11 mouse cellular contexts compared by ENCODE assay signal in the genomic region with DNA sequence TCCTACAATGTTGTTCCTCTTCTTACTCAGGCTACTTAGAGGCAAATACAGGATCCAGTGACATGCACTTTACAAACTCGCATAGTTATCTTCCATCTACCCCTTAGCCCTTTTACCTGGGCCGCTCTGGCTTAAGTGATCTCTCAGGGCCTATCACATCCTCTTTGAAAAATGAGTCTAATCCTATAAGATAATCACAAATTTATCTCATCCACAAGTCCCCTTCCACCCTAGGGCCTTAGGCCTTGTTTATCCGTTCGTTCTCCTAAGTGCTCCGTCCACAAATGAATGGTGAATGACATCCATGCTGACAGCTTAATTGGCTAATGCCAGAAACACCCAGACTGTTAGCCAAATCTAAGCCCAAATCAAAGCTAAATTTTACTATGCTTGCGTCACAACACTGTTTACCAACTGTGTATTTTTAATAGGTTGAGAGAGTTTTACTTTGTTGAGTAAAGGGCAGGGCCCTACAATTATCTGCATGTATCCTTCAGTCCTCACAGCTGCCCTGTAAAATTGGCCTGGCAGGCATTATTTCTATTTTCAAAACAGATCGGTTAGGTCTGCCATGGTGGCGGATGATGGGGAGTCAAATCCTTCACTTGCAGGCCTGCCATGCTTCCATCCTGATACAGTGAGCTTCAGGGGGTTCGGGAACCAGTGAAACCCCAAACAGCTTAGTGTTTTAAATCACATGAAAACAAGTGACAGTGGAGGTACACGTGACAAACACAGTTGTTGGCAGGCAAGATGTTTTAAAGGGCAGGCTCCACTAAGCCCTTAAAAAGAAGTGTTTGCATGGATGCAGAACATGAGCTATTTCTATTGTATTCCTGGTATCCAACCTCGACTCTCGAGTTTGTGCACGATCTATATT. TPM values are rescaled to one million over a fixed set of nuclear protein-coding genes. Genes with fewer than 3 reads are reported as not detected.
A peak's percentile ranks its signal among the peaks of the same experiment; 100 is the strongest.
DNase-seq lines count a peak whose midpoint lies in the region; ATAC-seq and TF ChIP-seq lines count a peak whose summit lies in the region.
"Had no signal": no experiment of that assay in that cellular context is flagged by ENCODE, and none has a peak within 500 bp of the region (broad histone marks: within the 10 kb centered on the region; RNA-seq: fewer than 3 reads in every experiment).

No protein-coding gene starts in this region.

- H3K9me3 ChIP-seq in intestine, embryonic 14.5 days (ENCODE audit: control insufficient read depth, low read length) = no peaks in the 10 kb centered on the region
- no peaks in the 10 kb centered on the region for H3K9me3 ChIP-seq in neural tube, embryonic 14.5 days (ENCODE audit: control insufficient read depth, low read length)
- H3K9me3 ChIP-seq: liver, embryonic 15.5 days had no signal

- no peak for ATAC-seq in intestine, embryonic 14.5 days (replicated peaks; ENCODE audit: low FRiP score, low TSS enrichment, low read depth)
- ATAC-seq in neural tube, embryonic 14.5 days (ENCODE audit: low read depth) = no peak
- ATAC-seq in granulocyte monocyte progenitor cell, adult 5-6 weeks (replicated peaks; ENCODE audit: poor library complexity, severe bottlenecking) = no peak

- no peak for TF ChIP-seq POLR2A in lung, adult 2 months (IDR thresholded peaks at IDR 0.05; ENCODE audit: borderline replicate concordance, extremely low read depth, low read depth, low read length)

- TF ChIP-seq CTCF in lung, adult 2 months (IDR thresholded peaks at IDR 0.05; ENCODE audit: insufficient read depth, low read length) = no peak

- H3K4me3 ChIP-seq in lung, adult 2 months (replicated peaks; ENCODE audit: extremely low read depth, low read depth, low read length) = peak overlapping the region; percentile 97
- peak overlapping the region; percentile 82 for H3K4me3 ChIP-seq in intestine, embryonic 14.5 days (ENCODE audit: low read depth, low read length)
- H3K4me3 ChIP-seq in neural tube, embryonic 14.5 days (ENCODE audit: low read depth, low read length) = peak overlapping the region; percentile 75; the same call in 1 of the 2 replicates

- 55% methylated on average over 13 of the region's 13 CpGs for WGBS in lung, adult 2 months
- 71% methylated on average over 13 of the region's 13 CpGs for WGBS in intestine, embryonic 14.5 days
- WGBS in neural tube, embryonic 14.5 days = 71% methylated on average over 13 of the region's 13 CpGs

- no peaks in the 10 kb centered on the region for H3K36me3 ChIP-seq in intestine, embryonic 14.5 days (ENCODE audit: control insufficient read depth, insufficient read depth, low read length)
- H3K36me3 ChIP-seq in neural tube, embryonic 14.5 days (ENCODE audit: control insufficient read depth, insufficient read depth, low read length) = no peaks in the 10 kb centered on the region
- H3K36me3 ChIP-seq: liver, embryonic 15.5 days had no signal

- H3K9ac ChIP-seq in intestine, embryonic 14.5 days (ENCODE audit: low read length) = no peak overlapping the region; the same call in 1 of the 2 replicates
- H3K9ac ChIP-seq in neural tube, embryonic 14.5 days (replicated peaks; ENCODE audit: low read depth, low read length) = no peak overlapping the region
- H3K9ac ChIP-seq: liver, embryonic 15.5 days had no signal

- no peaks in the 10 kb centered on the region for H3K27me3 ChIP-seq in intestine, embryonic 14.5 days (replicated peaks; ENCODE audit: control insufficient read depth, insufficient read depth, low read length)
- H3K27me3 ChIP-seq in neural tube, embryonic 14.5 days (ENCODE audit: control insufficient read depth, insufficient read depth, low read length) = no peaks in the 10 kb centered on the region

- peak; percentile 11 for DNase-seq in cerebellum, adult 11-12 months
- no peak for DNase-seq in cerebellum, adult 8-10 months
- peak; percentile 30 for DNase-seq in lung, adult 2 months
- DNase-seq in lung, postnatal 25 days (ENCODE audit: low spot score) = no peak
- no peak for DNase-seq in intestine, embryonic 14.5 days (ENCODE audit: low spot score)
- no peak for DNase-seq in c-Kit-positive CD71-positive TER-119-positive erythroid progenitor cells, embryonic 14.5 days (ENCODE audit: low spot score)

- H3K4me2 ChIP-seq in intestine, embryonic 14.5 days (ENCODE audit: low read length) = peak overlapping the region; percentile 69
- H3K4me2 ChIP-seq in neural tube, embryonic 14.5 days (ENCODE audit: low read depth, low read length) = peak overlapping the region; percentile 83

- H3K4me1 ChIP-seq in lung, adult 2 months (ENCODE audit: control insufficient read depth, insufficient read depth, low read length) = peaks cover 7% of the 10 kb centered on the region
- H3K4me1 ChIP-seq in intestine, embryonic 14.5 days (replicated peaks; ENCODE audit: control insufficient read depth, insufficient read depth, low read length) = peaks cover 4% of the 10 kb centered on the region
- H3K4me1 ChIP-seq in neural tube, embryonic 14.5 days (ENCODE audit: control insufficient read depth, insufficient read depth, low read length) = peaks cover 3% of the 10 kb centered on the region; the same call in 1 of the 2 replicates

- no peak overlapping the region for H3K27ac ChIP-seq in intestine, embryonic 14.5 days (ENCODE audit: low read depth)
- H3K27ac ChIP-seq in neural tube, embryonic 14.5 days (ENCODE audit: low read depth, low read length) = no peak overlapping the region
- H3K27ac ChIP-seq: liver, embryonic 15.5 days had no signal

RNA-seq across cellular contexts. Expression of a gene that starts 1.7 kb away (rescaled TPM):
- 73.3 and 92.1 TPM in 2 replicates for polyA plus RNA-seq in lung, adult 2 months (2012; rRNA removed)
- 21.2 and 37.9 TPM in 2 replicates for polyA plus RNA-seq in intestine, embryonic 14.5 days (2014; fragmentation: Nextera tagmentation; extraction: Ambion mirVana)
- 12.9 and 15.2 TPM in 2 replicates for polyA plus RNA-seq in neural tube, embryonic 14.5 days (2014; fragmentation: Nextera tagmentation; extraction: Ambion mirVana)
- total RNA-seq in granulocyte monocyte progenitor cell, adult 5-6 weeks (2014; fragmentation: Nextera tagmentation) = 13.3 and 30.8 TPM in 2 replicates
- total RNA-seq in granulocyte monocyte progenitor cell, adult 5-6 weeks (2017) = 23.8 and 31.7 TPM in 2 replicates

RNA-seq across cellular contexts. Expression of a gene that starts 42.8 kb away (rescaled TPM):
- not detected in 2 replicates for polyA plus RNA-seq in lung, adult 2 months (2012; rRNA removed)
- 0.23 TPM in 1 of 2 replicates, not detected in the other for polyA plus RNA-seq in intestine, embryonic 14.5 days (2014; fragmentation: Nextera tagmentation; extraction: Ambion mirVana)
- polyA plus RNA-seq in neural tube, embryonic 14.5 days (2014; fragmentation: Nextera tagmentation; extraction: Ambion mirVana) = not detected in 2 replicates
- total RNA-seq in granulocyte monocyte progenitor cell, adult 5-6 weeks (2014; fragmentation: Nextera tagmentation) = not detected in 2 replicates
- 0.30 TPM in 1 of 2 replicates, not detected in the other for total RNA-seq in granulocyte monocyte progenitor cell, adult 5-6 weeks (2017)
- polyA plus RNA-seq: C2C12; spleen, adult 2 months had no signal

Comparison
In these comparisons a context has a peak if more than half of its experiments do, and no peak if none do; other contexts are left out.
1. DNase-seq: peak in cerebellum, adult 11-12 months (single experiment) and lung, adult 2 months (single experiment); none in cerebellum, adult 8-10 months (single experiment), lung, postnatal 25 days (single experiment), intestine, embryonic 14.5 days (single experiment) and c-Kit-positive CD71-positive TER-119-positive erythroid progenitor cells, embryonic 14.5 days (single experiment).
2. Peak in every context shown above with its lines, with median percentiles within 50 percentile points of each other: H3K4me3 ChIP-seq.